Mouse (Mus musculus) subcutaneous adipose tissue, adult 2 months (tissue): ENCODE measurements around the gene H2-Ke6. TPM values are rescaled to one million over a fixed set of nuclear protein-coding genes. Genes with fewer than 3 reads are reported as not detected.

Source experiments
- polyA plus RNA-seq: library from polyadenylated mRNA; depleted of rRNA; stranded (reverse); fragments of >200 nt; gene quantifications from 2 replicates; pipeline ENCODE4 v1.2.3, GENCODE M21; 2012; ENCODE audit warnings: low replicate concordance; rRNA removed

H2-Ke6 gene
- 86.6 and 99.6 TPM in 2 replicates for polyA plus RNA-seq

DNA sequence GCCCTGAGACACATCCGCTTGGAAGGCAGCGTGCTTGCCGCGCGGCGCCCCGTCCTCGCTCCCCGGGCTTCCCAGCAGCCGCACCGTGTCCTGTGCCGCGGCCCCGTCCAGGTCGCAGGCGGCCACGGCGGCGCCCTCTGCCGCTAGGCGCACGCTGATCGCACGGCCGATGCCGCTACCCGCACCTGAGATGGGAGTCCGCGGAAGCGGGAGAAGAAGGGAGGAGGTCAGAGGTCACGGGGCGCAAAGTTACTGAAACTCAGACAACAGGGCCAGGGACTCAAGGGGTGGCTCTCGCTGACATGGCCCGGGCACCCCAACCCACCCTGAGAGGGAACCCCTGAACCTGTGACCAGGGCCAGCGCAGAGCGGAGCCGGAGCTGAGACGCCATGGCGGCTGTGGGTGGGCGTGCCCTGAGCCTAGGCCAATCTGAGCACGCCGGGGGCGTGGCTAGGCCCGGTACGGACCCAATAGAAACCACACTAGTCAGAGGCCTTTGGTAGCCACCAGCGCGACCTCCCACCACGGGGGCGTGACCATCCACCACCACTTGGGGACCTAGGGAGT lies at the start of gene H2-Ke6:
Gene H2-Ke6, minus strand, starts transcription at position 405 of the 568 bp plus-strand sequence.

DNA sequence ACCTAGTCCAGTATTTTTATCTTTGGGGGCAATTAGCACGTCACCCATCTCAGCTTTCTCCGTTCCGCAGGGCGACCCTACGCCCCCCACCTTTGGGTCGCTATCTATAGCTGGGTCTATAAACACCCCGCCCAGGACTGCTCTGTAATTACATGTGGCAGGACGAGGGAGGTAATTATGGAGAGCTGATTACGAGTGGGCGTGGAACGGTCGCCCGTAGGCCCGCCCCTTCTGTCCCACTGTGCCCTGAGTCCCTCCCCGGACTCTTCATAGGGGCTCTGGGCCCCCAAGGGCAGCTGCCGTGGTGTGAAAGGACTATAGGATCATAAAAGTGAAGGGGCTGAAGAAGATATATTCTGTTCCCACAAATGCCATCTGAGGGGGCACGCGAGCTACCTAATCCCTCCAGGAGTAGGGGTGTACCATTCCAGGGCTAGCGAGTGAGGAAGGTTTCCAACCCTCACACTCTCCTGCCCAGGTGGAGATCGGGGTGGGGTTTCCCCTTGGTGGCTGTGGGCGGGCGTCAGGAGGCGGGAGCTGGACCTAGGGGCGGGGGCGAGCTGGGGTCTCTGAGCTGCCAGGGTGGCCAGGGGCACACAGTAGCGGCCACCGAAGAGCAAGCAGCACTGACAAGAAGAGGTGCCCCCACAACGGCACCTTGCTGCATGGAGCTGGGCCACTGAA lies 11.2 kb upstream of the H2-Ke6 start, which contains the start of gene Col11a2:
Gene Col11a2, plus strand, starts transcription at position 560 of the 684 bp plus-strand sequence.

DNA sequence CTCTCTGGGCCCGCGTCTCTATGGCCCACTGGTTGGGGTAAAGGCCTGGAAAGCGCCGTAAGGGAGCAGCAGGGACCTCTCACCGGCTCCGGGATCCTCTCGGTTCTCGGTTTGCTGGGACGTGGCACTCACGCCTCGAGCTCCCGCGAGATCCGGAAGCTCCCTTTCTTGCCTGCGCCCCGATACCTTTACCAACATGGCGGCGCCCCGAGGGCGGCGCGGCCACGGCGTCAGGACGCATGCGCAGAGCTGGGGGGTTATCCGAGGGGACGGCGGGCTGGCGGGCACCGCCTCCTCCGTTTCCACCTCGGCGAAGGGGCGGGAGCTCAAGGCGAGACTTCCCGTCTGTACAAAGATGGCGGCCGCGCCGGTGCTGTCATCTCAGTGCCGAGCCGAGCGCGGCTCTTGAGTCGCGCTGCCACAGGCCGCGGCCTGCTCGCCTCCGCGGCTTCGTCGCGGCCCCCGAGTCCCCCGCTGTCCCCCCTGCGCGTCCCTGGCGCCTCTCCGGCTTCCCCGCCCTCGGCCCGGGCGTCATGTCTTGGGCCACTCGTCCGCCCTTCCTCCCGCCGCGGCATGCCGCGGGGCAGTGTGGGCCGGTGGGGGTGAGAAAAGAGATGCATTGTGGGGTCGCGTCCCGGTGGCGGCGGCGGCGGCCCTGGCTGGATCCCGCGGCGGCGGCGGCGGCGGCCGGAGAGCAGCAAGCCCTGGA lies 3.8 kb upstream of the H2-Ke6 start, which contains the start of the genes Slc39a7 and Rxrb:
Gene Slc39a7, minus strand, starts transcription at position 218 of the 709 bp plus-strand sequence.
Gene Rxrb, plus strand, starts transcription at position 348 of the 709 bp plus-strand sequence.

DNA sequence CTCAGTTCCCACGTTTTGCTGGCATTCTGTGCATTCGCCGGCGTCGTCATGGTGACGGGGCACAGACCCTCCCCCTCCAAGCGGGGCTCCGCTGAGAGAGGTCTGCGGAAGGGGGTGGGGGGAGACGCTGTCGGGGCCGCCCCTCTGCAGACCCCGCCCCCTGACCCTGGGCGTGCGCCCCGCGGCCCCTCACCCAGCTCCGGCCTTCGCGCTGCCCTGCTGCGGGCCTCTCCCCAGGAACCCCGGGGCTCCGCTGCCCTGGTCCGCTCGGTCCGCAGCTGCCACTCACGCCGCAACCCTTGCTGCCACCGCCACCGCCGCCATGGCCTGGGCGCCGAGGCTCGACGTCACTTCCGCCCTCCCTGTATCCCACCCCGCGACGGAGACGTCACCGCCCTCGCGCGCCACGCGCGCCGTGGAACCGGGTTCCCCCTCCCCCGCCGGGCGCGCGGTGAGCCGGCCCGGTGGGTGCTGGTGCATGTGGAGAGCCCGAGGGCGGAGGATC lies 3.5 kb downstream of the H2-Ke6 start, which contains the start of gene Ring1:
Gene Ring1, minus strand, starts transcription at position 364 of the 505 bp plus-strand sequence.

DNA sequence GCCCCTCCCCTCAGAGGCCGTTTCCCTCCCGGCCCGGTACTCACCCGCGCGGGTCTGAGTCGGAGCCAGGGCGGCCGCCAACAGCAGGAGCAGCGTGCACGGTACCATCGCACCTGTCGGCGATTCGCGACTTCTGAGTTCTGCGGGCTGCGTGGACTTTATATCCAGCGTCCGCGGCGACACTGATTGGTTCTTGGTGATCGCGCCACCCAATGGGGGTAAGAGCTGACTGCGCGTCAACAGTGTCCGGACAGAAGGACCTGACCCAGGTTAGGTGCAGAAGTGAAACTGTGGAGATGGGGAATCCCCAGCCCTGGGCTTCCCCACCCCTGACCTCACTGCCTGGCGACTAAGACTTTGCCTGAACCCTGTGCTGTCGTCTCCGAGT lies 27.7 kb downstream of the H2-Ke6 start, which contains the start of gene H2-K1:
Gene H2-K1, minus strand, starts transcription at position 198 of the 388 bp plus-strand sequence.

Other genes starting within 250 kb of the H2-Ke6 start
- 131 and 603 TPM in 2 replicates for gene Angptl4, start 246.2 kb downstream of the H2-Ke6 start, polyA plus RNA-seq
- gene Kank3, start 217.5 kb downstream of the H2-Ke6 start, polyA plus RNA-seq, result 124 and 438 TPM in 2 replicates
- 443 and 1,172 TPM in 2 replicates for gene Rps28, start 203.5 kb downstream of the H2-Ke6 start, polyA plus RNA-seq
- 619 and 635 TPM in 2 replicates for gene Ndufa7, start 203.5 kb downstream of the H2-Ke6 start, polyA plus RNA-seq
- gene Cd320, start 185.0 kb downstream of the H2-Ke6 start, polyA plus RNA-seq, result 142 and 168 TPM in 2 replicates
- not detected in 2 replicates for gene Gm7029, start 154.2 kb downstream of the H2-Ke6 start, polyA plus RNA-seq
- gene Kifc1, start 137.4 kb downstream of the H2-Ke6 start, polyA plus RNA-seq, result 1.6 and 9.5 TPM in 2 replicates
- gene Platr17, start 122.9 kb downstream of the H2-Ke6 start, polyA plus RNA-seq, result 0.22 and 0.39 TPM in 2 replicates
- 47.5 and 58.9 TPM in 2 replicates for gene Daxx, start 118.6 kb downstream of the H2-Ke6 start, polyA plus RNA-seq
- 206 and 319 TPM in 2 replicates for gene Tapbp, start 112.2 kb downstream of the H2-Ke6 start, polyA plus RNA-seq
- 42.7 and 55.1 TPM in 2 replicates for gene Zbtb22, start 112.2 kb downstream of the H2-Ke6 start, polyA plus RNA-seq
- 157 and 179 TPM in 2 replicates for gene Rgl2, start 98.5 kb downstream of the H2-Ke6 start, polyA plus RNA-seq
- 29.4 and 29.5 TPM in 2 replicates for gene Pfdn6, start 87.7 kb downstream of the H2-Ke6 start, polyA plus RNA-seq
- gene Wdr46, start 87.4 kb downstream of the H2-Ke6 start, polyA plus RNA-seq, result 15.8 and 36.0 TPM in 2 replicates
- 6.6 and 9.0 TPM in 2 replicates for gene B3galt4, start 76.6 kb downstream of the H2-Ke6 start, polyA plus RNA-seq
- gene Vps52, start 72.2 kb downstream of the H2-Ke6 start, polyA plus RNA-seq, result 65.8 and 76.5 TPM in 2 replicates
- 464 and 878 TPM in 2 replicates for gene Rps18, start 72.1 kb downstream of the H2-Ke6 start, polyA plus RNA-seq
- 3,046 and 5,899 TPM in 2 replicates for gene H2-K1, start 27.7 kb downstream of the H2-Ke6 start, polyA plus RNA-seq
- 31.6 and 54.8 TPM in 2 replicates for gene Ring1, start 3.4 kb downstream of the H2-Ke6 start, polyA plus RNA-seq
- 134 and 217 TPM in 2 replicates for gene Slc39a7, start 3.6 kb upstream of the H2-Ke6 start, polyA plus RNA-seq
- gene Rxrb, start 3.8 kb upstream of the H2-Ke6 start, polyA plus RNA-seq, result 48.9 and 66.9 TPM in 2 replicates
- 0.62 and 1.1 TPM in 2 replicates for gene Col11a2, start 11.4 kb upstream of the H2-Ke6 start, polyA plus RNA-seq
- 1.5 and 8.0 TPM in 2 replicates for gene H2-Oa, start 64.3 kb upstream of the H2-Ke6 start, polyA plus RNA-seq
- 57.9 and 70.0 TPM in 2 replicates for gene H2-DMa, start 91.5 kb upstream of the H2-Ke6 start, polyA plus RNA-seq
- gene Brd2, start 94.6 kb upstream of the H2-Ke6 start, polyA plus RNA-seq, result 90.8 and 138 TPM in 2 replicates
- gene H2-DMb2, start 115.2 kb upstream of the H2-Ke6 start, polyA plus RNA-seq, result 4.7 and 9.3 TPM in 2 replicates
- gene H2-DMb1, start 125.0 kb upstream of the H2-Ke6 start, polyA plus RNA-seq, result 81.8 and 86.9 TPM in 2 replicates
- 50.0 and 54.7 TPM in 2 replicates for gene Tap1, start 159.5 kb upstream of the H2-Ke6 start, polyA plus RNA-seq
- 69.5 and 80.5 TPM in 2 replicates for gene Psmb9, start 159.7 kb upstream of the H2-Ke6 start, polyA plus RNA-seq
- 118 and 150 TPM in 2 replicates for gene Psmb8, start 169.7 kb upstream of the H2-Ke6 start, polyA plus RNA-seq
- 59.2 and 66.5 TPM in 2 replicates for gene Tap2, start 175.5 kb upstream of the H2-Ke6 start, polyA plus RNA-seq
- gene H2-Ob, start 210.8 kb upstream of the H2-Ke6 start, polyA plus RNA-seq, result 4.2 and 6.1 TPM in 2 replicates
- gene H2-Ab1, start 229.6 kb upstream of the H2-Ke6 start, polyA plus RNA-seq, result 701 and 1,325 TPM in 2 replicates